Mouse (Mus musculus) brain, embryonic 14.5 days (tissue): ENCODE results near the gene Commd1.

Experiments used
- CTCF ChIP-seq: fragments of 200-500 bp; IDR thresholded peaks from 2 replicates; pipeline ENCODE4 v1.5.1; 2012; ENCODE audit warnings: inconsistent platforms, mild to moderate bottlenecking, moderate library complexity, borderline replicate concordance; ENCODE audit not compliant: insufficient read depth, insufficient read length; ENCODE audit errors: extremely low read depth
- POLR2A ChIP-seq: fragments of 200-500 bp; IDR thresholded peaks from 2 replicates; pipeline ENCODE4 v1.6.1; 2012; ENCODE audit warnings: mild to moderate bottlenecking, inconsistent platforms, borderline replicate concordance; ENCODE audit not compliant: poor library complexity, insufficient read depth, insufficient read length, severe bottlenecking; ENCODE audit errors: extremely low read depth

DNA sequence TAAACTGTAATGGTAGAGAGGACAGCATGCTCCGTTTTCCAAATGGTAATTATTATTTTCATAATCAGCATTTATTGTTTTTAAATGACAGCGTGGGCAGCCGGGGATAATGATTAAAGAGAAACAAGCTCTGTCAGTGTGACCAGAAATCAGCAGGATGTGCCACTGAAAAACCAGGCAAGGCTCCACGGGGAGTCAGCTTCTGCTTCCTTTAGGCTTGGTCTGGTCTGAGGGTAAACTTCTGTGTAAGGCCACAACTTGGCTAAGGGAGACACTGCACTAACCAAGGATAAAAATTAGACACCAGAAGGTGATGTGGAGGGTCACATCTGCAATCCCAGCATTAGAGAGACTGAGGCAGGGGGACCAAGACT is 109.9 kb downstream of the Commd1 start:
- TF ChIP-seq CTCF, result no peak
- TF ChIP-seq POLR2A, result no peak
